Mouse (Mus musculus) cerebellum, adult 11-12 months (tissue): ENCODE data around the gene Ssx2ip.

Source experiments
- DNase-seq: peaks from one replicate; pipeline ENCODE4 v3.0.0; 2022

Ssx2ip gene

GRCm38 (mm10) chr3:146440011-146440410 lies 35.6 kb downstream of the Ssx2ip start:
- DNase-seq = no peak

- DNase-seq = no peak
Observed at GRCm38 (mm10) chr3:146440422-146440821, 36.0 kb downstream of the Ssx2ip start.

- DNase-seq = no peak
Observed at GRCm38 (mm10) chr3:146442484-146442883, 38.0 kb downstream of the Ssx2ip start.

GRCm38 (mm10) chr3:146442936-146443335 lies 38.5 kb downstream of the Ssx2ip start:
- no peak for DNase-seq

GRCm38 (mm10) chr3:146443380-146443779 lies 38.9 kb downstream of the Ssx2ip start:
- DNase-seq = no peak

GRCm38 (mm10) chr3:146444880-146445279 lies 40.4 kb downstream of the Ssx2ip start:
- DNase-seq = no peak

- no peak for DNase-seq
Observed at GRCm38 (mm10) chr3:146447156-146447555, 42.7 kb downstream of the Ssx2ip start.

GRCm38 (mm10) chr3:146447598-146447997 lies 43.2 kb downstream of the Ssx2ip start:
- DNase-seq = no peak

GRCm38 (mm10) chr3:146448372-146448771 lies 43.9 kb downstream of the Ssx2ip start:
- DNase-seq = no peak

GRCm38 (mm10) chr3:146448969-146449368 lies 44.5 kb downstream of the Ssx2ip start:
- DNase-seq = no peak

GRCm38 (mm10) chr3:146449745-146450250 lies 45.4 kb downstream of the Ssx2ip start, which contains the start of gene Ctbs:
Gene Ctbs (plus strand): TSS chr3:146449795.
- no peak for DNase-seq

- peak; percentile 86 for DNase-seq
Observed at GRCm38 (mm10) chr3:146450371-146450841, 46.0 kb downstream of the Ssx2ip start.

GRCm38 (mm10) chr3:146451375-146451774 lies 46.9 kb downstream of the Ssx2ip start:
- DNase-seq = no peak

- DNase-seq = no peak
Observed at GRCm38 (mm10) chr3:146462939-146463338, 58.5 kb downstream of the Ssx2ip start.

- DNase-seq = no peak
Observed at GRCm38 (mm10) chr3:146469226-146469625, 64.8 kb downstream of the Ssx2ip start.

GRCm38 (mm10) chr3:146472657-146473056 lies 68.2 kb downstream of the Ssx2ip start:
- no peak for DNase-seq

- no peak for DNase-seq
Observed at GRCm38 (mm10) chr3:146473741-146474140, 69.3 kb downstream of the Ssx2ip start.

GRCm38 (mm10) chr3:146474428-146474827 lies 70.0 kb downstream of the Ssx2ip start:
- DNase-seq = no peak

GRCm38 (mm10) chr3:146482044-146482443 lies 77.6 kb downstream of the Ssx2ip start:
- DNase-seq = no peak

GRCm38 (mm10) chr3:146486464-146486863 lies 82.0 kb downstream of the Ssx2ip start:
- DNase-seq = no peak
